Mouse (Mus musculus) lung, embryonic 15.5 days (tissue): ENCODE measurements around the gene Lama5. TPM values are rescaled to one million over a fixed set of nuclear protein-coding genes. Genes with fewer than 3 reads are reported as not detected.
A peak's percentile ranks its signal among the peaks of the same experiment; 100 is the strongest.

Experiments used
- ATAC-seq: fragments of 200-750 bp; cut with Nextera tagmentation; 2 replicates; pipeline ENCODE4 v1.8.0; 2017; ENCODE audit warnings: moderate number of reproducible peaks, borderline replicate concordance; ENCODE audit not compliant: low FRiP score, low TSS enrichment; ENCODE audit errors: extremely low read depth
- H3K27ac ChIP-seq: fragments of 300-500 bp; sonication (generic); 2 replicates; pipeline ENCODE4 v1.5.1; 2015; ENCODE audit warnings: moderate library complexity, mild to moderate bottlenecking, inconsistent platforms
- H3K27me3 ChIP-seq: fragments of 300-500 bp; sonication (generic); 2 replicates; pipeline ENCODE4 v1.6.1; 2015; ENCODE audit warnings: inconsistent platforms
- H3K36me3 ChIP-seq: fragments of 300-500 bp; sonication (generic); 2 replicates; pipeline ENCODE4 v1.6.1; 2015; ENCODE audit warnings: inconsistent platforms
- H3K4me1 ChIP-seq: fragments of 300-500 bp; sonication (generic); 2 replicates; pipeline ENCODE4 v1.6.1; 2015; ENCODE audit warnings: inconsistent platforms
- H3K4me2 ChIP-seq: fragments of 300-500 bp; sonication (generic); 2 replicates; pipeline ENCODE4 v1.6.1; 2015; ENCODE audit warnings: inconsistent platforms, mild to moderate bottlenecking, moderate library complexity
- H3K4me3 ChIP-seq: fragments of 300-500 bp; sonication (generic); 2 replicates; pipeline ENCODE4 v1.5.1; 2015; ENCODE audit warnings: mild to moderate bottlenecking, inconsistent platforms
- H3K9ac ChIP-seq: fragments of 300-500 bp; sonication (generic); 2 replicates; pipeline ENCODE4 v1.6.1; 2015; ENCODE audit warnings: inconsistent platforms
- H3K9me3 ChIP-seq: fragments of 300-500 bp; sonication (generic); 2 replicates; pipeline ENCODE4 v1.6.1; 2016; ENCODE audit warnings: inconsistent platforms
- WGBS: fragments of 180-500 bp; shearing (Covaris S2); methylation state at CpG from one replicate; pipeline ENCODE4 v1.1.7; 2015; 5-methylcytosine and 5-hydroxymethylcytosine counted together
- polyA plus RNA-seq: library from polyadenylated mRNA; unstranded; fragments of >200 nt; fragmentation: Nextera tagmentation; extraction: Ambion mirVana; gene quantifications from 2 replicates; pipeline ENCODE4 v1.2.1, GENCODE M21; 2015

Lama5 gene
- polyA plus RNA-seq, 1 experiment from 2014 or later: 83.2 TPM

GRCm38 (mm10) chr2:180205083-180205955 is 20.3 kb downstream of the Lama5 start:
- Histone ChIP-seq H3K4me3 (no peak overlapping the region), H3K9ac (no peak overlapping the region), H3K4me2 (no peak overlapping the region), H3K27ac (no peak overlapping the region), H3K27me3 (no peaks in the 10 kb centered on the region), H3K9me3 (no peaks in the 10 kb centered on the region), H3K4me1 (peaks cover 20% of the 10 kb centered on the region), H3K36me3 (peaks cover 33% of the 10 kb centered on the region)
- no peak for ATAC-seq
- 88% methylated on average over 12 of the region's 12 CpGs for WGBS

GRCm38 (mm10) chr2:180204501-180204900 is 21.2 kb downstream of the Lama5 start:
- WGBS: 81% methylated on average over 9 of the region's 9 CpGs
- ATAC-seq: no peak
- Histone ChIP-seq H3K9me3 (no peaks in the 10 kb centered on the region), H3K4me3 (no peak overlapping the region), H3K27ac (no peak overlapping the region), H3K36me3 (peaks cover 33% of the 10 kb centered on the region), H3K27me3 (no peaks in the 10 kb centered on the region), H3K9ac (no peak overlapping the region), H3K4me2 (no peak overlapping the region), H3K4me1 (peaks cover 20% of the 10 kb centered on the region)

- no peak overlapping the region for H3K4me2 ChIP-seq
- H3K9me3 ChIP-seq: no peaks in the 10 kb centered on the region
- H3K36me3 ChIP-seq: peaks cover 45% of the 10 kb centered on the region
- 33% methylated on average over 10 of the region's 10 CpGs for WGBS
- H3K9ac ChIP-seq: no peak overlapping the region
- peaks cover 20% of the 10 kb centered on the region for H3K4me1 ChIP-seq
- H3K27me3 ChIP-seq: no peaks in the 10 kb centered on the region
- peak; percentile 66 for ATAC-seq
- no peak overlapping the region for H3K4me3 ChIP-seq
- H3K27ac ChIP-seq: peak overlapping the region; percentile 60
These were observed 22.9 kb downstream of the Lama5 start for GRCm38 (mm10) chr2:180202805-180203204.

GRCm38 (mm10) chr2:180202263-180202662 is 23.4 kb downstream of the Lama5 start:
- H3K27me3 ChIP-seq: no peaks in the 10 kb centered on the region
- H3K36me3 ChIP-seq: peaks cover 49% of the 10 kb centered on the region
- no peak overlapping the region for H3K4me2 ChIP-seq
- H3K9me3 ChIP-seq: no peaks in the 10 kb centered on the region
- peaks cover 20% of the 10 kb centered on the region for H3K4me1 ChIP-seq
- peak; percentile 13; the same call in 1 of the 2 replicates for ATAC-seq
- 79% methylated on average over 14 of the region's 14 CpGs for WGBS
- H3K4me3 ChIP-seq: no peak overlapping the region
- no peak overlapping the region for H3K9ac ChIP-seq
- H3K27ac ChIP-seq: 0 out of 2 replicates have a peak overlapping the region, but pooled peaks have one; percentile 11

GRCm38 (mm10) chr2:180201303-180201702 is 24.4 kb downstream of the Lama5 start:
- Histone ChIP-seq H3K9ac (no peak overlapping the region), H3K27me3 (no peaks in the 10 kb centered on the region), H3K9me3 (no peaks in the 10 kb centered on the region), H3K36me3 (peaks cover 52% of the 10 kb centered on the region), H3K27ac (no peak overlapping the region), H3K4me2 (no peak overlapping the region), H3K4me3 (no peak overlapping the region), H3K4me1 (peaks cover 20% of the 10 kb centered on the region)
- WGBS: 67% methylated on average over 9 of the region's 9 CpGs
- no peak for ATAC-seq

- ATAC-seq: no peak
- Histone ChIP-seq H3K27ac (no peak overlapping the region), H3K4me2 (no peak overlapping the region), H3K9me3 (no peaks in the 10 kb centered on the region), H3K9ac (no peak overlapping the region), H3K27me3 (no peaks in the 10 kb centered on the region), H3K4me1 (peaks cover 20% of the 10 kb centered on the region), H3K36me3 (peaks cover 52% of the 10 kb centered on the region), H3K4me3 (no peak overlapping the region)
- 40% methylated on average over 11 of the region's 11 CpGs for WGBS
These were observed 25.0 kb downstream of the Lama5 start for GRCm38 (mm10) chr2:180200681-180201080.

- Histone ChIP-seq H3K27me3 (no peaks in the 10 kb centered on the region), H3K4me2 (no peak overlapping the region), H3K27ac (no peak overlapping the region), H3K36me3 (peaks cover 68% of the 10 kb centered on the region), H3K4me3 (no peak overlapping the region), H3K9ac (no peak overlapping the region), H3K9me3 (no peaks in the 10 kb centered on the region), H3K4me1 (peaks cover 20% of the 10 kb centered on the region)
- 90% methylated on average over 10 of the region's 10 CpGs for WGBS
- ATAC-seq: no peak
These were observed 26.9 kb downstream of the Lama5 start for GRCm38 (mm10) chr2:180198782-180199181.

- Histone ChIP-seq H3K4me1 (peaks cover 17% of the 10 kb centered on the region), H3K36me3 (peaks cover 76% of the 10 kb centered on the region), H3K27me3 (no peaks in the 10 kb centered on the region), H3K4me3 (no peak overlapping the region), H3K9me3 (no peaks in the 10 kb centered on the region), H3K9ac (no peak overlapping the region), H3K27ac (no peak overlapping the region), H3K4me2 (no peak overlapping the region)
- ATAC-seq: no peak
- WGBS: 82% methylated on average over 10 of the region's 10 CpGs
These were observed 28.2 kb downstream of the Lama5 start for GRCm38 (mm10) chr2:180197323-180198037.

- no peak overlapping the region for H3K9ac ChIP-seq
- ATAC-seq: no peak
- H3K36me3 ChIP-seq: peaks cover 73% of the 10 kb centered on the region
- no peak overlapping the region for H3K4me2 ChIP-seq
- no peaks in the 10 kb centered on the region for H3K27me3 ChIP-seq
- no peak overlapping the region for H3K4me3 ChIP-seq
- no peak overlapping the region for H3K27ac ChIP-seq
- peaks cover 9% of the 10 kb centered on the region for H3K4me1 ChIP-seq
- no peaks in the 10 kb centered on the region for H3K9me3 ChIP-seq
- WGBS: 68% methylated on average over 11 of the region's 12 CpGs
These were observed 28.9 kb downstream of the Lama5 start for GRCm38 (mm10) chr2:180196610-180197322.

GRCm38 (mm10) chr2:180187362-180187761 is 38.3 kb downstream of the Lama5 start:
- Histone ChIP-seq H3K27me3 (no peaks in the 10 kb centered on the region), H3K4me3 (no peak overlapping the region), H3K4me2 (no peak overlapping the region), H3K27ac (no peak overlapping the region), H3K36me3 (peaks cover 72% of the 10 kb centered on the region), H3K9me3 (no peaks in the 10 kb centered on the region), H3K4me1 (no peaks in the 10 kb centered on the region), H3K9ac (no peak overlapping the region)
- ATAC-seq: no peak
- WGBS: 86% methylated on average over 11 of the region's 11 CpGs

- no peak for ATAC-seq
These were observed 40.0 kb downstream of the Lama5 start for GRCm38 (mm10) chr2:180185686-180186085.

More at GRCm38 (mm10) chr2:180185686-180186085, 40.0 kb downstream of the Lama5 start:
- peaks cover 77% of the 10 kb centered on the region for H3K36me3 ChIP-seq
- H3K9ac ChIP-seq: no peak overlapping the region
- H3K27me3 ChIP-seq: no peaks in the 10 kb centered on the region
- WGBS: 90% methylated on average over 14 of the region's 14 CpGs
- H3K4me3 ChIP-seq: no peak overlapping the region
- no peaks in the 10 kb centered on the region for H3K9me3 ChIP-seq
- H3K4me1 ChIP-seq: no peaks in the 10 kb centered on the region
- no peak overlapping the region for H3K4me2 ChIP-seq
- no peak overlapping the region for H3K27ac ChIP-seq
